Mouse (Mus musculus): ENCODE results near the gene Elovl6.

Elovl6 gene

DNA sequence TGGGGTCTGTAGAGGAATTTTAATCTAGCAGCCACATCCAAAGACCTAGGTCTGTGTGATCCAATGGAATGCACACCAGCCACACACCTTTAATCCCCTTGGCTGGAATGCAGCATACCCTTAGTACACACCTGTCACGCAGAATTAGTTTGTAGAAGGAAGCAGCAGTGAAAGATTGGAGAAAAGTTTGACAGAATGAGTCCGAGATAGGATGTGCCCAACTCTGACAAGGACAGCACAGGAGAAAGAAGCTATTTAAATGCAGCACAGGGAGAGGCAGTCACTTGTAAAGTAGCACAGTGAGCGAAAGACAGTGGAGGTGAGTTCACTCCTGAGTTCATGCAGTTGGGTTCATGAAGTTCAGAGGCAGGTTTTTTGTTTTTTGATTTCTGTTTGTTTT, 11.2 kb downstream of the Elovl6 start:
- DNase-seq: no peak

DNA sequence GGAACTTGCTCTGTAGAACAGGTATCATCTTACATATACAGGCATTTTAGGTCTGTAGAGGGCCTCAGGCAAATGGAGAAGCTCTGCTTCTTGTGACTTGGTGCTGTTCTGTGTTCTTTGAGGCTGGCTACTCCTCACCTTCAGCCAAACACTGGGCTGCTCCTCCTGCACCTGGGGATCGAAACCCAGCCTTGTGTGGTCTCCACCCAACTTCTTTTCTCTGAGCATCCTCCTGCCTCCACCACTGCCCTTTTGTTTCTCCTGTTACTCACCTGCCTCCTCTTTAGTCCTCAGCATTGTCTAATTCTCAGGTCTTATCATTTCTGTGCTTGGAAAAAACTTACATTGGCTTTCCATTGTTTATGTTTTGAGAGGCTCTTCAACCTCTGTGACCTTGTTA, 12.1 kb downstream of the Elovl6 start:
- DNase-seq: no peak

DNA sequence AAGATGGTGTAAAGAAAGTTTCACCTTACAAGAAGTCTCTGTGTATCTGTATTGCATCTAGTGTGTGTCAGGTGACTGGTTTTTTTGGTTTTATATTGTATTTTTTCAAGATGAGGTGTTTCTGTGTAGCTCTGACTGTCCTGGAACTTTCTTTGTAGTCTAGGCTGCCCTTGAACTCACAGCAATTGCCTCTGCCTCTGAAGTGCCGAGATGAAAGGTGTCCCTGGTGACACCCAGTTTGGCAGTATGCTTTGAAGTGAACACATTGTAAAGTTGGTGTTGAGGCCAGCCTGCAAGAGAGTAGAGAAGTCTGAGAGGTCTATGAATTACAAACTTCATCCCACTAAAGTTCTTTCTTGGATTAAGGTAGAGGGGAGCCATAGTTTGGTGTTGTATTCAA, 13.1 kb downstream of the Elovl6 start:
- no peak for DNase-seq

DNA sequence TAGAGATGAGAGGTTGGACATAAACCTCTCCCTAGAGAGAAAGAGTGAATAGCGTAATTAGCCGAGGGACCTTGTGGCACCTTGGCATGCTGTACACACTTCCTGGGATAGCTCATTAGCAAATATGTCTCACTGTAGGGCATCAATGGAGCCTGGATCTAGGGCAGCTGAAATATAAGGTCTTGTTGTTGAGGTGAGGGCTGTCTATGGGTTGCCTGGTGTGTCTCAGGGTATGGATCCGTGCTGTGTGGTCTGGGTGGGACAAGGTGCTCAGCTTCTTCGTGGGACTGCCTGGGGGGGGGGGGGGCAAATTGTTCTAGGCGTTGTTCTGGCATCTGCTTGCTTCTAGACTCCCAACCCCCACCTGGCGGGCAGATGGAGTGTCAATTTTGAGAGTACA, 13.6 kb downstream of the Elovl6 start:
- no peak for DNase-seq

DNA sequence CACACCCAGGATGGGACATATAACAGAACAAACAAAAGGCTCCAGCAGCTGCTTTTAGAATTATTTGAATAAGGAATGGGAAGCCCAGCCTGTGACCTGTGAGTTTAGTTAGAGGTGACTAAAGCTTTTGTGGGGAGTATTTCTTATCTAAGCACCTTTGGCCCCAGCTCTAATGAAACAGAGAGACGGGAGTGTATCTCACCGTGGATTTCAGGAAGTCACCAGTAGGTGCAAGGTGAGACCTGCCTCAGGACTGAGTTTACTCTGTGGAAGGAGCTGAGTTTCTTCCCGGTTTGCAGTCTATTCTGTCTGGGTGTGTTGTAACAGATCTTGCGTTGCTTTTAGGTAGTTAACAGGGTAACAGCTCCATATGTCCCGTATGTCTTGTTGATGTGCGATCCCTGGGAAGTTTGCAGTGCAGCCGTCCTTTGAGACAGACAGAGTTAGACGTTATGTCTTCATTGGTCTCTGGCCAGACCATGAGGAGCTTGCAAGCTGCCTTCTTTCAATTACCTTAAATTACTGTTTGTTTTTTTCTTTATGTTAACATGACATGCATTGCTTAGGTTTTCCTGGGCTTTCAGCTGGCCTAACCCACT, 15.8 kb downstream of the Elovl6 start:
- no peak for DNase-seq

DNA sequence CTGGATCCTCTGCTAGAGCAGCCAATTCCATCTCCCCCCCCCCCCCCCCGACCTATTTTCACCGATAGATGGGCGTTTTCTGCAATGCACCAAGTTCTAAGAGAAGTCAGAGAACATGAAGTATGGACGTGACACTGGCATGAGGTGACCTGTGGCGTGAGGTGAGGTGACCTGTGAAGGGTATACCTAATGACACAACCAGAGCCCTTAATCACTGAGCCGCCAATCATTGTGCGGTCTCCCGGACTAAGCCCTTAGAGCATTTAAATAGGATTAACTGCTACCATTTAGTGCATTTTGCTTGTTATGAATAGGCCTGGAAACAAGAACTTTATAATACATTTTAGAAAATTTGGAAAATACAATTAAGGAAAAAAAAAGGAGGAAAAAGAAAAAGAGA, 16.6 kb downstream of the Elovl6 start:
- DNase-seq: peak; percentile 48

DNA sequence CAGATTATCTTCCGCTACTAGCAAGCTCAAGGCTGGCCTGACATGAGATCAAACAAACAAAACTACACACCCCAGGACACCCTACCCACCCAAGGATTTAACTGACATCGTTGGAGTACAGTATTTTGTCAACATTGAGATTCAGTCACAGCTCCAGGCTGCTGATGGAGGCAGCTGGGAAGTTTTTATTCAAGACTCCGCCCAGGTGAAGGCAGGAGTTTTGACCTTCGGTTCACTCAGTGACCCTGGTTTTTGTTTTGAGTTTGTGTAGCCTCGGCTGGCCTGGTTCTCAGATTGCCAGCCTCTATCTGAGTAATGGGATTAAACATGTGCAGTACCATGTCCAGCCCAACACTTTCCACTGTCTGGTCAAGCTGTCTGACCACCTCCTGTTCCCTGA, 17.4 kb downstream of the Elovl6 start:
- DNase-seq: no peak

DNA sequence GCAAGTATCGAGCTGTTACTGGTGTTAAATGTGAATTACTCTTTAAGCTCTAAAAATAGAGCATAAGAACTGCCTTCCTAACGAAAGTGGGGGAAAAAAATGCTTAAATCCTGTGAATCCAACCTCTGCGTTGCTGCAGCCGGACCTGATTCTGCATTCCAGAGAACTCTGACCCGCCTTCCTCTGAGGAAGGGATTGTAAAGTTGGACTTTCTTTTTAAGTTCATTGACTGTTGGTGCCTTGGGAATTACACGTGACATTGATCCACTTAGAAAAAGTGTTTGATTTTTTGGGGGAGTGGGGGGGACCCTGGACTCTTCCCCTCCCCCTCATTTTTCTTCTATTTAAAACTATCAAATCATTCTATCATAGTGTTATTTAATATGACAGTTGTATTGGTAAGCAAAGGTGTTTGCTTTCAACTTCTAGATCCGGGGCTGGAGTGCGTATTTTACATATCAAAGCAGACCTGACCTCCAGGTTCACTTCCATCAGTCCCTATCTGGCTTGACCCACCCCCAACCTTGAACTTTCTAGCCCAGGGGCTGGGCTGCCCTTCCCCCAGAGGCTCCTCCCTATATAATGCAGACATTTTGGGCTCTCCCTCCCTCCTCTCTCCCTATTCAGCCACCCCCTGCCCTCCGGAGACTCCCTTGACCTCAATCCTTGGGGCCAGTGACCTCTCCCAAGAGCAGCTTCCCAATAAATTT, 19.6 kb downstream of the Elovl6 start:
- no peak for DNase-seq

DNA sequence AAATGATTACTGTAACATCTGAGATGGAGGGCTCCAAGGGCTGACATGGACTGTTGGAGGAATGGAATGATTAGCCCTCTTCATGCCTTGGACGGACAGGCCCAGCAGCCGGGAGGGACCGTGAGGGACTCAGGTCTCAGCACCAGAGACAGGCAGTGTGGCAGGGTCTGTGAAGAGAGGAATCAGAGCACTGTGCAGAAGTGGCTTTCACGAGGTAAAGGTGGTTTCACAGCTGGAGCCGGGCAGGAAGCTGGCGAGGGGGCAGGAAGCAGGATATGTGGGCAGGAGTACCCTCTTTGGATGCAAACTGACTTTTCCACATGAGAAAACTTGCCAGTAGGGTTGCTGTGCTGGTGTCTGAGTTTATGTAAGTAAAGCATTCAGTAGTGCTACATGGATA, 20.2 kb downstream of the Elovl6 start:
- no peak for DNase-seq

DNA sequence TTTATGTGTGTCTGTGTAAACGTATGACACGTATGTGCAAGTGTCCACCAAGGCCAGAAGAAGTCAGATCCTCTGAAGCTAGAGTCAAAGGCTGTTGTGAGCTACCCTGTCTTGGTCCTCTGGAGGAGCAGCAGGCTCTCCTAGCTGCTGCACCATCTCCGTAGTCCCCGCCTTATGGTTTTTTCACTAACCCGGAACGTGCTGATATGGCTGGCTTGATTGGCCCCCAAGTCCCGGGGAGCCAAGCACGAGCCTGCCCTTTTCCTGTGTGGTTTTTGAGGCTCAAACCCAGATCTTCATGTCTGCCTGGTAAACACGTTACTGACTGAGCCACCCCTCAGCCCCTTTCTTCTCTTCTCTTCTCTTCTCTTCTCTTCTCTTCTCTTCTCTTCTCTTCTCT, 21.0 kb downstream of the Elovl6 start:
- no peak for DNase-seq

DNA sequence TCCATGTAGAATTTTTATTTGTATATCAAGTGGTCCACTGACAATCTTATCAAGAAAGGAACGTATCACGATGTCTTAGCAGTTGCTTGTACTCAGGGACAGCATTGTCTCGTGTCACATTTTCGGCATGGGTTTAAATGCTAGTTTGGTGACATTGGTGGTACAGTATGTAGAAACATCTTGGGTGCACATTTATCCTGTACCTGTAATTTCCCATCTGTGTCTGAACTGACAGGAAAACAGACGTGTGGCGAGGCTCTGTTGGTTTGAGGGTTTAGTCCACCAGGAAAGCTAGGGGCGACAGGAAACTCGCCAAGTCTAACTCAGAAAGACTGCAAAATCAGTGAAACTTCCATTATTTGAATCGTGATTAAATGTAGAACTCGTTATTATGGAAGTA, 21.5 kb downstream of the Elovl6 start:
- no peak for DNase-seq

DNA sequence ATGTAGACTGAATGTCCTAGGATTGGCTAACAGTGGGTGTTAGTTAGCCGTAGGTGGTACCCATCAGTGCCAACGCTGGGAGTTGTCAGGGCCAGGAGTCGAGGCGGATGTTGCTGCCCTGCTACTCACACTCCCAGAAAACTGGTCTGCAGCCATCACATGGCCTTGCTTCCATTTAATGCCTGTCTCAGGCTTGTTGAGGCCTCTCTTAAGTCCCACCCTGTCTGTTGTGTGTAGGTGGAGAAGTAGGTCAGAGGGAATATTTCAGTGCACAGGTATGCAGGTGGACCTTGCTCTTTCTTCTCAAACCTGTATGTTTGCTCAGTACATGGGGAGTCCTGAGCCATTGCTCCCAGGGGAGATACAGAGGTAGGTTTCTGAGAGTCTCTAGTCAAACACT, 22.3 kb downstream of the Elovl6 start:
- DNase-seq: no peak

DNA sequence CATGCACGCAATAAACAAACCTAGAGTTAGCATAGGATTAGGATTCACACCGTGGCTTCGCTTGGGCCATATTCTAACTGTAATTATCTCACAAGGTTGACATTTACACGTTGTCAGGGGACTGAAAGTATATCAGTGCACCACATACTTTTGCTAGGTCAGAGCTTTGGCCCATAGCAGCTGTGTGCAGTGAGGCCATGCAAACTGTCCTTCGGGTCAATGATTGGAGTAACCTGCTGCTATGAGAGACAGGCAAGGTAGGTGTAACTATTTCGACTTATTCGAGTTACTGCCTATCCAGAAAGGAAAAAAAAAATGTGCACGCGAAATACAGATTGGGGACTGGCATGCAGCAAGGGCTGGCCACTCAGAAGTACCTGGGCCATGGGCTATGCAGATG, 24.9 kb downstream of the Elovl6 start:
- no peak for DNase-seq

DNA sequence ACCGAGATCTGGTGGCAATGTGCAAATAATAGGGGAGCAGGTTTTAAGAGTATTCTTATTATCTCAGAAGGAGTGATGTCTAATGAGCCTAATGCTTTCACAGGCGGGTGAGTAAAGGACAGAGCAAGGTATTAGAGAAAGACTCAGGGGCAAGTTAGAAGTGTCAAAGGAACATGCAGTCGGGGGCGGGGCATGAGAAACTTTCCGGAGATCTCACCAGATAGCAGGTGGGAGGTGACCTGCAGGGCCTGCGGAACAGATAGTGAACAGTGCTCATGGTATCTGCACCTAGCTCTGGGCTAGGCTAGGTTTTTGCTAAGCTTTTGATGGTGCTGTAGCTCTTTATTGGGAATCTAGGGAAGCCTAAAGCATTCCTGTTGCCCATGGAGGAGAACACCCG, 25.4 kb downstream of the Elovl6 start:
- DNase-seq: no peak

DNA sequence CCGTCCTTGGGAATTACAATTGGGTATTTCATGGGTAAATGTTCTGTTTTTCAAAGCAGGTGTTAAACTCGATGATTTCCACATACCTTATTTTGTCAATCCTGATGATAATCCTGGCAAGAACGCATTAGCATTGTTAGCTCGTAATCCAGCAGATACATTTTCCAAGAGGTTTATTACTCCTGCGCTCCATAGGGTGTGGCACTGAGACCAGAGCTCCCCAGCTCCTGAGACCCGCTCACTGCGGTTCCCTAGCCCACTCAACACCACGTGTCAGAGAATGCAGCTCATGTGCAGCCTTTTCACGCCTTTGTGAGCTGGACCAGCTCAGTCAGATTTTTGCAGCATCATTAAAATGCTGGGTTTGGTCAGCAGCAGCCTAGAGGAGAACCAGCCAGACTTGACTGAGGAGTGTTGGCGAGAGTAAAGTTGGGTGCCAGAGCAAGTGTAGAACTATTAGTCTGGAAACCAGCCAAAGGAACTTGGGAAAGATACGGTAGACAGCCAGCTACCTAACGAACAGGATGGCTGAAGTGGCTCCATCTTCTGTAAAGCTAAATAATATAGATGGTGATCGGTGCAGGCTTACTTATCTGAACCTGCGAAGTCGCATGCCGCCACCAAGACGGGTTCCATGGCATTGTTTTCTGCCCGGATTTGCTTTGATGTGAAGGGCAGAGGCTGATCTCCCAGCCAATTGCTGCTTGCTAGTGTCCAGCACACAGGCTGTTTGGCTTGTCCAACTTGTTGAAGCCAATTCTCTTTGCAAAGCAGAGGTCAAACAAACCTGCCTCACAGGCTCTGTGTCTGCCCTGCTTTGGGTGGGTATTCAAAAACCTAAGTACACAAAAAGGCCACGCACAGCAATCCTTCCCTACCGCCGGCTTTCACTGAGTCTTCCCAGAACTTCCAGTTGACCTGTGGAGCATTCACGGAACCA, 26.1 kb downstream of the Elovl6 start:
- no peak for DNase-seq

DNA sequence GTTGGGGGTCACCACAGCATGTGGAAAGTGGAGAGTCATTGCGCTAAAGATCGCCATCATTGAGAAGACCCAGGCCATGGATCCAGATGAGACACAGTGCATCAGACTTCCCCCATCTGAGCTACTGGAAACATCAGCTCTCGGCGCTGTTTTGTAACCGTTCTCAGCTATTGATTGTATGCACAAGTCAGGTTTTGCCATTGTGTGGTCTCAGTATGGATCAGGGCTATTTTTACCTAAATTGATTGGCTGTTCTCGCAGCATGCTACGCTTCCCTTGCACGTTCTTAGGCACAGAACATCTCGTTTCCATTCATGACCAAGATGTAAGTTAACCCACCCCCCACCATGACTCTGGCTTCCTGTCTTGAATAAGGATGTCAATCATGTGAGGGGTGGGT, 27.9 kb downstream of the Elovl6 start:
- no peak for DNase-seq

DNA sequence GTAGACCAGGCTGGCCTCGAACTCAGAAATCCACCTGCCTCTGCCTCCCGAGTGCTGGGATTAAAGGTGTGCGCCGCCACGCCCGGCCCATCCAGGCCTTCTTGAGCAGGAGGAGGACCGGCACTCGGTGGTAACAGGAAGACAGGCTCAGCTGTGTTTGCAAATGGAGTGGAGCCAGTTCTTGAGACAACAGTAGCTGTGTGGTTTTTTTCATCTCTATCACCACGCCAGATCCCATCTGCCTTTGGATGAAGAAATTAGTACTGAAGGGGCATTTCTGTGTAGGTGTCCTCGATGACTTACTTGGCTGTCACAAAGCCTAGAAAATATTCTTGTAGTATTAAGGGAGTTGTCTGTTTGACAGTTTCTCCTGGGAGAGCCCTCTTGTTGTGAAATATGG, 28.9 kb downstream of the Elovl6 start:
- DNase-seq: no peak

DNA sequence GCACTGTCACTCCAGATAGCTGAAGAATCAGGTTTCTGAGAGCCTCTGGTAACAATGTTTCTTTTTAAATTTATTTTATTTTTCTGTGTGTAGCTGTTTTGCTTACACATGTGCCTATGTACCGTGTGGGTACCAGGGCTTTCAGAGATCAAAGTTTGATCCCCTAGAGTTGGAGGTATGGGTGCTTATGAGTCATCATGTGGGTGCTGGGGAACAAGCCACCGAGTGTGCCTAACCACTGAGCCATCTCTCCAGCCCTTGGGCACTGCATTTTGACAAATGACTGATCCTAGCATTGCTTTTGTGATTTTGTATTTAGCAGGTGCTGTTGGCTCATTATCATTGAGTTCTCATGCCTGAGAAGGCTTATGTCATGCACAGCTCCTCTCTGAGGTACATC, 29.7 kb downstream of the Elovl6 start:
- no peak for DNase-seq

DNA sequence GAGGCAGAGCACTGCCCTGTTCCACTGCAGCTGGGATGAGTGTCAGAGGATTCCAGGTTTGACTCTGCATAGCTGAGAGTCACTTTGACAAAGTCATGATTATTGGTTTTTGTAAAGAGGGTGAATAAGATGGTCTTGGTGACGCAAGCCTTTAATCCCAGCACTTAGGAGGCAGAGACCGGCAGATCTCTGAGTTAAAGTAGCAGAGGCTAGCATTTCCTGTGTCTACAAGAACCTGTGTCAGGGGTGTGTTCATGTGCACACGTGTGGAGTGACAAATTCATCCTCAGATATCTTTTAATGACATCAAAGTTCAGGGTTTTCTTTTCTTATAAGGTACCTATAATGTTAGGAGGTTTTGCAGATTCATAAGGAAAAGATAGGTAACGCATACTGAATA, 30.3 kb downstream of the Elovl6 start:
- no peak for DNase-seq

DNA sequence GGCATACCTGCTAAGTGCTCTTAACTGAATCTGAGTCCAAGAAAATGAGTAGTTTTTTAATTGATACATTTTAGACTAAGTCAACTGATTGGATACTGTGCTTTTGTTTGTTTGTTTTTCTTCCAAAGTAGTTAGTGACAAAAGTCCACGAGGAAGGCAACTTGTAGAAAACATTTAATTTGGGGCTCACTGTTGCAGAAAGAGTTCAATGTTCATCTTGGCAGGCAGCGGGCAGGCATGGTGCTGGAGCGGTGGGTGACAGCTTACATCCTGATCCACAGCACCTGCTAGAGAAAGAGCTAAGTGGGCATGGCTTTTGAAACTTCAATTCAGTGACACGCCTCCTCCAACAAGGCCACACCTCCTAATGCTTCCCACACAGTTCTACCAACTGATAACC, 31.7 kb downstream of the Elovl6 start:
- no peak for DNase-seq

DNA sequence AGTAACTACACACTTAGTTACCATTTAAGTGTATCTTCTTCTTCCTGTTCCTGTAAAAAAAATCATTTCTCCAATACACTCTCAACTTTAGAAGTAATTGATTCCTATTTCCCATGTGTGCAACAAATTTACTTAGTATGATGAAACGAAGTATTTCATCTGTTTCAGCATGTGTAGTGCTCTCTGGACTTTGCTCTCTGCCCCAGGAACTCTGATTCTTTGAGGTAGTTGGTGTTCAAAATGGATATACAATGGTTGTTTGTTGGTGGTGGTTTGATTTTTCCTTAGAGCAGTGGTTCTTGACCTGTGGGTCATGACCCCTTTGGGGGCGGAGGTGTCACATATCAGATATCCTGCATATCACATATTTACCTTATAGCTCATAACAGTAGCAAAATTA, 32.7 kb downstream of the Elovl6 start:
- no peak for DNase-seq

DNA sequence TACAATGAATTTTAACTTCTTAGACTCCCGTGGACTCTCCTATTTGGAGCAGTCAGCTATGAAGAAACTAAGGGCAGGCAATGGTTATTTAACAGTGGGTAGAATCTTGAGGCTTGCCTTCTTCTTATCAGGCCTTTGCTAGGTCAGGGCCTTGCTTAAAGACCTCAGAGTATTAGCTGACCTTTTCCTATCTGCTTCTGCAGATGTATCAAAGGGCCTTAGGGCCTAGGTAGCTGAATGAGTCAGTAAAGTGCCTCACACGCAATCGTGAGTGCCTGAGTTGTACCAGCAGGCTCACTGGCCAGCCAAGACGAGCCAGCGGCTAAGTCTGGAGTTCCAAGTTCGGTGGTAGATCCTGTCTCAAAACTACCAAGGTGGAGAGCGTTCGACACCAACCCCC, 33.3 kb downstream of the Elovl6 start:
- DNase-seq: no peak

DNA sequence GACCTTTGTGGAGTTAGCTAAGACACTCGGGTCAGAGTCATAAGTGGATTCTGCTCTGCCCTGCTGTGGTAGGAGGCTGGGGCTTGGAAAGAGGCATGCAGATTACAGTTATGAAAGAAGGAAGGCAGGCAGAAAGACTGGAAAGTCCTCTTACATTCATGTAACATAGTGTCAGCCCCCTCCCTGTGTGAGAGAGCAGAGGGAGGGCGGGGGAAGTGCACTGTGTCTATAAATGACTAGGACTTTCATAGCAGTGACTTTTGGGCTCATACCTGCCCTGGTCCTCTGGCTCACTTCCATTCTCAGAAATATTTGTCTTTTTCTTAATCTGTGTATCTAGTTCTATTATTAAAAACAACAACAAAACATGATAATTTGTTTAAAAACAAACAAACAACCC, 33.9 kb downstream of the Elovl6 start:
- DNase-seq: no peak

DNA sequence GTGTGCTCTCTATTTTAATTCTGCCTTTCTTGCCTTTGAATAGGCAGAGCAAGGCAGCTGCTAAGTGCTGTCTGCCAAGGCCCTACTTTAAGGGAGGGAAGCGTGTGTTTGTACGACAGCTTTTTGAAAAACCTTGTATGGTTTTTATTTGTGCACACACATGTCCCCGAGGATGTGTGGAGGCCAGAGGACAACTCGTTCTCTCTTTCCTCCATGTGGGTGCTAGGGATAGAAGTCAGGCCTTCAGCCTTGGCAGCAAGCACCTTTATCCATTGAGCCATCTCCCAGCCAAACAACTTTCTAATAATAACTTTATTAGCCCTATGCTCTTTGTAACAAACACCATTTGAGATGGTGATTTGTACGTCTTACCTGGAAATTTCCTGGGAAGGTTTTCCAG, 34.7 kb downstream of the Elovl6 start:
- DNase-seq: no peak
